Comparison of ENCODE assay signal across 8 mouse cellular contexts in genomic region chr9:50776162-50776760, GRCm38 (mm10). TPM values are rescaled to one million over a fixed set of nuclear protein-coding genes. Genes with fewer than 3 reads are reported as not detected.
DNase-seq lines count a peak whose midpoint lies in the region; ATAC-seq and TF ChIP-seq lines count a peak whose summit lies in the region.

No protein-coding gene starts in this region.

- TF ChIP-seq EP300 in heart, postnatal 0 days (IDR thresholded peaks at IDR 0.05; ENCODE audit: low read depth): no peak

- no peaks in the 10 kb centered on the region for H3K27me3 ChIP-seq in heart, postnatal 0 days (ENCODE audit: control insufficient read depth, insufficient read depth, low read length)
- H3K27me3 ChIP-seq in hindbrain, embryonic 13.5 days: no peaks in the 10 kb centered on the region
- H3K27me3 ChIP-seq in midbrain, embryonic 13.5 days: no peaks in the 10 kb centered on the region
- H3K27me3 ChIP-seq in thymus, adult 2 months (ENCODE audit: control insufficient read depth, insufficient read depth, low read length): no peaks in the 10 kb centered on the region

- H3K9me3 ChIP-seq in heart, postnatal 0 days (replicated peaks; ENCODE audit: control insufficient read depth, low read length): no peaks in the 10 kb centered on the region
- H3K9me3 ChIP-seq in hindbrain, embryonic 13.5 days: no peaks in the 10 kb centered on the region
- no peaks in the 10 kb centered on the region for H3K9me3 ChIP-seq in midbrain, embryonic 13.5 days

- peak overlapping the region; percentile 80 for H3K4me2 ChIP-seq in heart, postnatal 0 days (ENCODE audit: low read depth, low read length)
- peak overlapping the region; percentile 71 for H3K4me2 ChIP-seq in hindbrain, embryonic 13.5 days
- H3K4me2 ChIP-seq in midbrain, embryonic 13.5 days (replicated peaks): peak overlapping the region; percentile 89

- H3K4me1 ChIP-seq in heart, postnatal 0 days (ENCODE audit: control insufficient read depth, insufficient read depth): peaks cover 14% of the 10 kb centered on the region; the same call in 1 of the 2 replicates
- H3K4me1 ChIP-seq in bone marrow, adult 2 months (ENCODE audit: control insufficient read depth, insufficient read depth, low read length): no peaks in the 10 kb centered on the region; the same call in 1 of the 2 replicates
- peaks cover 26% of the 10 kb centered on the region for H3K4me1 ChIP-seq in hindbrain, embryonic 13.5 days (replicated peaks)
- peaks cover 20% of the 10 kb centered on the region for H3K4me1 ChIP-seq in midbrain, embryonic 13.5 days (replicated peaks)
- 0 out of 2 replicates have a peak, but pooled peaks cover 2% of the 10 kb centered on the region for H3K4me1 ChIP-seq in thymus, adult 2 months (replicated peaks; ENCODE audit: control insufficient read depth, insufficient read depth, low read length)

- H3K9ac ChIP-seq in heart, postnatal 0 days (replicated peaks; ENCODE audit: low read depth, low read length): peak overlapping the region; percentile 84; the same call in 1 of the 2 replicates
- H3K9ac ChIP-seq in hindbrain, embryonic 13.5 days: peak overlapping the region; percentile 93
- H3K9ac ChIP-seq in midbrain, embryonic 13.5 days (replicated peaks): peak overlapping the region; percentile 86

- H3K4me3 ChIP-seq in heart, postnatal 0 days (ENCODE audit: low read depth, low read length): peak overlapping the region; percentile 92
- peak overlapping the region; percentile 68 for H3K4me3 ChIP-seq in bone marrow, adult 2 months (replicated peaks; ENCODE audit: control insufficient read depth, low read depth, low read length)
- H3K4me3 ChIP-seq in hindbrain, embryonic 13.5 days: peak overlapping the region; percentile 82
- peak overlapping the region; percentile 90 for H3K4me3 ChIP-seq in midbrain, embryonic 13.5 days (replicated peaks)
- H3K4me3 ChIP-seq in thymus, adult 2 months (ENCODE audit: control insufficient read depth, insufficient read depth, low read length): no peak overlapping the region

- H3K36me3 ChIP-seq in heart, postnatal 0 days (replicated peaks; ENCODE audit: control insufficient read depth, insufficient read depth, low read length): peaks cover 32% of the 10 kb centered on the region; the same call in 1 of the 2 replicates
- H3K36me3 ChIP-seq in hindbrain, embryonic 13.5 days: peaks cover 39% of the 10 kb centered on the region
- H3K36me3 ChIP-seq in midbrain, embryonic 13.5 days: peaks cover 34% of the 10 kb centered on the region
- H3K36me3 ChIP-seq in thymus, adult 2 months (ENCODE audit: control insufficient read depth, insufficient read depth, low read length): no peaks in the 10 kb centered on the region; the same call in 1 of the 2 replicates

- DNase-seq in heart, postnatal 0 days (ENCODE audit: low spot score): no peak
- no peak for DNase-seq in heart, postnatal 36 days
- DNase-seq in cerebellum, adult 18-20 months: no peak
- DNase-seq in ovary, postnatal 14 days (ENCODE audit: low spot score): no peak
- DNase-seq in thymus, adult 2 months: no peak

- no peak for TF ChIP-seq POLR2A in bone marrow, adult 2 months (IDR thresholded peaks at IDR 0.05; ENCODE audit: borderline replicate concordance, control insufficient read depth, low read depth, low read length)
- TF ChIP-seq POLR2A in thymus, adult 2 months (IDR thresholded peaks at IDR 0.05; ENCODE audit: control insufficient read depth, extremely low read depth, insufficient read depth, low read length, poor library complexity): no peak

- ATAC-seq in heart, postnatal 0 days (ENCODE audit: insufficient read depth, low read depth): no peak
- no peak for ATAC-seq in hindbrain, embryonic 13.5 days (ENCODE audit: low FRiP score)
- ATAC-seq in midbrain, embryonic 13.5 days: no peak

- 55% methylated on average over 11 of the region's 11 CpGs for WGBS in heart, postnatal 0 days
- 49% methylated on average over 11 of the region's 11 CpGs for WGBS in bone marrow, adult 2 months
- WGBS in hindbrain, embryonic 13.5 days: 76% methylated on average over 11 of the region's 11 CpGs
- 69% methylated on average over 11 of the region's 11 CpGs for WGBS in midbrain, embryonic 13.5 days
- 75% methylated on average over 11 of the region's 11 CpGs for WGBS in thymus, adult 2 months

- no peak overlapping the region for H3K27ac ChIP-seq in heart, postnatal 0 days (ENCODE audit: low read depth)
- H3K27ac ChIP-seq in bone marrow, adult 2 months (ENCODE audit: control insufficient read depth, insufficient read depth, low read depth, low read length, poor library complexity): no peak overlapping the region
- H3K27ac ChIP-seq in hindbrain, embryonic 13.5 days: peak overlapping the region; percentile 93; the same call in 1 of the 2 replicates
- no peak overlapping the region for H3K27ac ChIP-seq in midbrain, embryonic 13.5 days
- no peak overlapping the region for H3K27ac ChIP-seq in thymus, adult 2 months (ENCODE audit: control insufficient read depth, insufficient read depth, low read length)

- intact Hi-C loops in heart, postnatal 36 days (cut with DNase I): no loop called here

- no peak for TF ChIP-seq CTCF in heart, postnatal 0 days (IDR thresholded peaks at IDR 0.05; ENCODE audit: low read depth)
- no peak for TF ChIP-seq CTCF in bone marrow, adult 2 months (IDR thresholded peaks at IDR 0.05; ENCODE audit: control insufficient read depth, insufficient read depth, low read length)
- no peak for TF ChIP-seq CTCF in thymus, adult 2 months (IDR thresholded peaks at IDR 0.05; ENCODE audit: borderline replicate concordance, control insufficient read depth, extremely low read depth, insufficient read depth, low read length, poor library complexity)

RNA-seq across cellular contexts. Expression of gene 1110032A03Rik, which starts 0.9 kb away (rescaled TPM):
- 8.0 and 39.5 TPM in 2 replicates for total RNA-seq in heart, postnatal 0 days (2014; rRNA removed; ENCODE audit: low replicate concordance)
- polyA plus RNA-seq in heart, postnatal 0 days (2015; fragmentation: Nextera tagmentation; extraction: Ambion mirVana): 32.6 and 36.8 TPM in 2 replicates
- total RNA-seq in heart, postnatal 36 days (2021): 10 to 100 TPM in 1 of 2 experiments, 1 to 10 TPM in 1; 8.8 to 11.9 TPM
- 24.7 and 32.8 TPM in 2 replicates for polyA plus RNA-seq in bone marrow, adult 2 months (2011; ENCODE audit: insufficient read depth, insufficient read length, low replicate concordance, missing spikeins)
- polyA plus RNA-seq in hindbrain, embryonic 13.5 days (2015; fragmentation: Nextera tagmentation; extraction: Ambion mirVana): 60.4 and 64.6 TPM in 2 replicates
- 59.9 and 61.7 TPM in 2 replicates for polyA plus RNA-seq in midbrain, embryonic 13.5 days (2015; fragmentation: Nextera tagmentation; extraction: Ambion mirVana)
- 20.0 and 22.4 TPM in 2 replicates for polyA plus RNA-seq in thymus, adult 2 months (2012; rRNA removed)

RNA-seq across cellular contexts. Expression of gene Alg9, which starts 1.4 kb away (rescaled TPM):
- 23.9 and 24.2 TPM in 2 replicates for total RNA-seq in heart, postnatal 0 days (2014; rRNA removed; ENCODE audit: low replicate concordance)
- 11.4 and 11.9 TPM in 2 replicates for polyA plus RNA-seq in heart, postnatal 0 days (2015; fragmentation: Nextera tagmentation; extraction: Ambion mirVana)
- 1 to 10 TPM; 8.9 to 10.0 TPM for total RNA-seq in heart, postnatal 36 days (2021)
- 9.7 and 10.2 TPM in 2 replicates for polyA plus RNA-seq in bone marrow, adult 2 months (2011; ENCODE audit: insufficient read depth, insufficient read length, low replicate concordance, missing spikeins)
- 47.2 and 53.7 TPM in 2 replicates for polyA plus RNA-seq in hindbrain, embryonic 13.5 days (2015; fragmentation: Nextera tagmentation; extraction: Ambion mirVana)
- 51.6 and 53.5 TPM in 2 replicates for polyA plus RNA-seq in midbrain, embryonic 13.5 days (2015; fragmentation: Nextera tagmentation; extraction: Ambion mirVana)
- 23.2 and 23.4 TPM in 2 replicates for polyA plus RNA-seq in thymus, adult 2 months (2012; rRNA removed)

RNA-seq across cellular contexts. Expression of gene Fdxacb1, which starts 8.2 kb away (rescaled TPM):
- 7.4 and 10.0 TPM in 2 replicates for total RNA-seq in heart, postnatal 0 days (2014; rRNA removed; ENCODE audit: low replicate concordance)
- polyA plus RNA-seq in heart, postnatal 0 days (2015; fragmentation: Nextera tagmentation; extraction: Ambion mirVana): 7.9 and 8.1 TPM in 2 replicates
- total RNA-seq in heart, postnatal 36 days (2021): 1 to 10 TPM; 6.0 to 6.6 TPM
- polyA plus RNA-seq in bone marrow, adult 2 months (2011; ENCODE audit: insufficient read depth, insufficient read length, low replicate concordance, missing spikeins): 5.5 and 5.7 TPM in 2 replicates
- 11.5 and 12.3 TPM in 2 replicates for polyA plus RNA-seq in hindbrain, embryonic 13.5 days (2015; fragmentation: Nextera tagmentation; extraction: Ambion mirVana)
- 11.5 and 14.3 TPM in 2 replicates for polyA plus RNA-seq in midbrain, embryonic 13.5 days (2015; fragmentation: Nextera tagmentation; extraction: Ambion mirVana)
- polyA plus RNA-seq in thymus, adult 2 months (2012; rRNA removed): 4.5 and 4.7 TPM in 2 replicates

RNA-seq across cellular contexts. Expression of gene Hspb2, which starts 24.1 kb away (rescaled TPM):
- 241 and 266 TPM in 2 replicates for total RNA-seq in heart, postnatal 0 days (2014; rRNA removed; ENCODE audit: low replicate concordance)
- polyA plus RNA-seq in heart, postnatal 0 days (2015; fragmentation: Nextera tagmentation; extraction: Ambion mirVana): 309 and 313 TPM in 2 replicates
- 100 to 1,000 TPM; 132 to 137 TPM for total RNA-seq in heart, postnatal 36 days (2021)
- not detected in 2 replicates for polyA plus RNA-seq in bone marrow, adult 2 months (2011; ENCODE audit: insufficient read depth, insufficient read length, low replicate concordance, missing spikeins)
- 1.3 and 1.7 TPM in 2 replicates for polyA plus RNA-seq in hindbrain, embryonic 13.5 days (2015; fragmentation: Nextera tagmentation; extraction: Ambion mirVana)
- 0.42 and 0.54 TPM in 2 replicates for polyA plus RNA-seq in midbrain, embryonic 13.5 days (2015; fragmentation: Nextera tagmentation; extraction: Ambion mirVana)
- 3.8 and 16.7 TPM in 2 replicates for polyA plus RNA-seq in thymus, adult 2 months (2012; rRNA removed)

RNA-seq across cellular contexts. Expression of gene Cryab, which starts 25.1 kb away (rescaled TPM):
- total RNA-seq in heart, postnatal 0 days (2014; rRNA removed; ENCODE audit: low replicate concordance): 758 and 766 TPM in 2 replicates
- polyA plus RNA-seq in heart, postnatal 0 days (2015; fragmentation: Nextera tagmentation; extraction: Ambion mirVana): 1,736 and 1,781 TPM in 2 replicates
- 1,000 to 10,000 TPM; 2,657 to 2,874 TPM for total RNA-seq in heart, postnatal 36 days (2021)
- polyA plus RNA-seq in bone marrow, adult 2 months (2011; ENCODE audit: insufficient read depth, insufficient read length, low replicate concordance, missing spikeins): 6.9 and 10.5 TPM in 2 replicates
- 10.7 and 11.3 TPM in 2 replicates for polyA plus RNA-seq in hindbrain, embryonic 13.5 days (2015; fragmentation: Nextera tagmentation; extraction: Ambion mirVana)
- polyA plus RNA-seq in midbrain, embryonic 13.5 days (2015; fragmentation: Nextera tagmentation; extraction: Ambion mirVana): 3.5 and 4.0 TPM in 2 replicates
- 29.7 and 146 TPM in 2 replicates for polyA plus RNA-seq in thymus, adult 2 months (2012; rRNA removed)
